ENCODE assay signal across 11 mouse cellular contexts in the genomic region with DNA sequence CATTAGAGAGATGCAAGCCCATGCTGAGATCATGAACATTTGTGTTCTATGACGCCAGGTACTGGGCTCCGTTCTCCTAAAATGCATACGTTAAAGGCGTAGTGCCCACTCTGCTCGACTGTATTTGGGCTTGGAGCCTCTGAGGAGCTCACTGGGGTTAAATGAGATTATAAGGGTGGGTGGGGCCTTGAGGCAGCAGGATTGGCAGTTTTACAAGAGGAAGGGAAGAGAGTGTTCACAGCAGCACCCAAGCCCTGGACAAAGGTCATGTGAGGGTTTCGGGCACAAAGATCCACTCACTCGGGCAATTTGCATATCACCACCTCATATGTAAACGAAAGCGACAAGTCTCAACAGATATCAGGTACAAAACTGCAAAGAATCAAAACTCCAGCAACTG. TPM values are rescaled to one million over a fixed set of nuclear protein-coding genes. Genes with fewer than 3 reads are reported as not detected.
DNase-seq lines count a peak whose midpoint lies in the region; ATAC-seq and TF ChIP-seq lines count a peak whose summit lies in the region.
"Had no signal": no experiment of that assay in that cellular context is flagged by ENCODE, and none has a peak within 500 bp of the region (broad histone marks: within the 10 kb centered on the region; RNA-seq: fewer than 3 reads in every experiment).

No protein-coding gene starts in this region.

- no peak for TF ChIP-seq POLR2A in heart, adult 2 months (IDR thresholded peaks at IDR 0.05; ENCODE audit: insufficient read depth, low read depth, low read length)
- no peak for TF ChIP-seq POLR2A in cerebellum, adult 2 months (IDR thresholded peaks at IDR 0.05; ENCODE audit: borderline replicate concordance, insufficient read depth, low read length)

- no peaks in the 10 kb centered on the region for H3K27me3 ChIP-seq in heart, adult 2 months (ENCODE audit: control insufficient read depth, insufficient read depth, low read length)
- no peaks in the 10 kb centered on the region for H3K27me3 ChIP-seq in heart, embryonic 11.5 days (ENCODE audit: control insufficient read depth, insufficient read depth, low read length)
- H3K27me3 ChIP-seq in midbrain, embryonic 15.5 days (replicated peaks) = no peaks in the 10 kb centered on the region
- no peaks in the 10 kb centered on the region for H3K27me3 ChIP-seq in midbrain, embryonic 11.5 days (ENCODE audit: control insufficient read depth, insufficient read depth, low read length)
- H3K27me3 ChIP-seq in liver, embryonic 15.5 days = no peaks in the 10 kb centered on the region
- no peaks in the 10 kb centered on the region for H3K27me3 ChIP-seq in hindbrain, embryonic 12.5 days
- H3K27me3 ChIP-seq in cerebellum, adult 2 months (ENCODE audit: control insufficient read depth, insufficient read depth, low read length) = no peaks in the 10 kb centered on the region
- H3K27me3 ChIP-seq: limb, embryonic 15.5 days had no signal

- ATAC-seq in heart, embryonic 11.5 days (replicated peaks; ENCODE audit: insufficient number of reproducible peaks, low FRiP score, low TSS enrichment) = no peak
- 0 out of 2 replicates have a peak, but pooled peaks have one; percentile 7 for ATAC-seq in midbrain, embryonic 15.5 days (replicated peaks)
- ATAC-seq in midbrain, embryonic 11.5 days (ENCODE audit: low FRiP score) = no peak
- ATAC-seq in liver, embryonic 15.5 days (ENCODE audit: insufficient read depth) = peak; percentile 23; the same call in 1 of the 2 replicates
- ATAC-seq in hindbrain, embryonic 12.5 days (ENCODE audit: low FRiP score) = no peak

- no peak overlapping the region for H3K4me2 ChIP-seq in heart, embryonic 11.5 days
- H3K4me2 ChIP-seq in midbrain, embryonic 15.5 days = no peak overlapping the region
- no peak overlapping the region for H3K4me2 ChIP-seq in midbrain, embryonic 11.5 days
- no peak overlapping the region for H3K4me2 ChIP-seq in liver, embryonic 15.5 days
- H3K4me2 ChIP-seq in hindbrain, embryonic 12.5 days (replicated peaks) = no peak overlapping the region
- H3K4me2 ChIP-seq: limb, embryonic 15.5 days had no signal

- TF ChIP-seq CTCF in heart, adult 2 months (IDR thresholded peaks at IDR 0.05) = no peak
- TF ChIP-seq CTCF in cerebellum, adult 2 months (IDR thresholded peaks at IDR 0.05; ENCODE audit: borderline replicate concordance, insufficient read depth, low read depth, low read length) = no peak

- peak in 1 of 2 experiments; percentile 43 for DNase-seq in heart, adult 2 months
- no peak for DNase-seq in midbrain, embryonic 11.5 days (ENCODE audit: low spot score, missing footprints)
- no peak for DNase-seq in left cerebral cortex, adult 11 months (ENCODE audit: low spot score)
- DNase-seq in cerebellum, adult 2 months = no peak
- DNase-seq: retina, postnatal 1 day had no signal

- H3K4me3 ChIP-seq in heart, adult 2 months = no peak overlapping the region
- no peak overlapping the region for H3K4me3 ChIP-seq in heart, embryonic 11.5 days (ENCODE audit: low read depth, low read length)
- H3K4me3 ChIP-seq in midbrain, embryonic 15.5 days = no peak overlapping the region
- no peak overlapping the region for H3K4me3 ChIP-seq in midbrain, embryonic 11.5 days (ENCODE audit: low read depth, low read length)
- H3K4me3 ChIP-seq in liver, embryonic 15.5 days (replicated peaks) = no peak overlapping the region
- no peak overlapping the region for H3K4me3 ChIP-seq in hindbrain, embryonic 12.5 days
- H3K4me3 ChIP-seq in cerebellum, adult 2 months (replicated peaks; ENCODE audit: insufficient read depth, low read depth, low read length) = no peak overlapping the region
- H3K4me3 ChIP-seq: erythroblast, embryonic 14.5 days; limb, embryonic 15.5 days had no signal

- WGBS in heart, adult 2 months = 38% methylated on average over 9 of the region's 9 CpGs
- WGBS in heart, embryonic 11.5 days (ENCODE audit: insufficient replicate concordance) = 65% methylated on average over 9 of the region's 9 CpGs
- WGBS in midbrain, embryonic 15.5 days = 75% methylated on average over 9 of the region's 9 CpGs
- WGBS in midbrain, embryonic 11.5 days = 84% methylated on average over 9 of the region's 9 CpGs
- 57% methylated on average over 9 of the region's 9 CpGs for WGBS in liver, embryonic 15.5 days (ENCODE audit: insufficient replicate concordance)
- WGBS in hindbrain, embryonic 12.5 days = 84% methylated on average over 9 of the region's 9 CpGs
- 54% methylated on average over 9 of the region's 9 CpGs for WGBS in cerebellum, adult 2 months

- peaks cover 38% of the 10 kb centered on the region for H3K4me1 ChIP-seq in heart, adult 2 months (ENCODE audit: control insufficient read depth, insufficient read depth, low read length)
- peaks cover 25% of the 10 kb centered on the region for H3K4me1 ChIP-seq in heart, embryonic 11.5 days (ENCODE audit: control insufficient read depth, insufficient read depth, low read length)
- peaks cover 25% of the 10 kb centered on the region; the same call in 1 of the 2 replicates for H3K4me1 ChIP-seq in midbrain, embryonic 15.5 days
- H3K4me1 ChIP-seq in midbrain, embryonic 11.5 days (ENCODE audit: control insufficient read depth, insufficient read depth, low read length) = no peaks in the 10 kb centered on the region
- peaks cover 56% of the 10 kb centered on the region for H3K4me1 ChIP-seq in liver, embryonic 15.5 days (replicated peaks)
- peaks cover 13% of the 10 kb centered on the region for H3K4me1 ChIP-seq in hindbrain, embryonic 12.5 days
- H3K4me1 ChIP-seq in cerebellum, adult 2 months (ENCODE audit: control insufficient read depth, insufficient read depth, low read length) = peaks cover 41% of the 10 kb centered on the region

- no peak overlapping the region for H3K9ac ChIP-seq in heart, adult 2 months (ENCODE audit: low read depth, low read length)
- H3K9ac ChIP-seq in heart, embryonic 11.5 days (ENCODE audit: low read depth, low read length) = no peak overlapping the region
- H3K9ac ChIP-seq in midbrain, embryonic 15.5 days = no peak overlapping the region
- no peak overlapping the region for H3K9ac ChIP-seq in midbrain, embryonic 11.5 days (ENCODE audit: low read length)
- no peak overlapping the region for H3K9ac ChIP-seq in liver, embryonic 15.5 days
- no peak overlapping the region for H3K9ac ChIP-seq in hindbrain, embryonic 12.5 days
- H3K9ac ChIP-seq: limb, embryonic 15.5 days had no signal

- peak overlapping the region; percentile 51 for H3K27ac ChIP-seq in heart, adult 2 months
- H3K27ac ChIP-seq in heart, embryonic 11.5 days (ENCODE audit: low read depth, low read length) = no peak overlapping the region
- H3K27ac ChIP-seq in midbrain, embryonic 15.5 days = no peak overlapping the region
- H3K27ac ChIP-seq in midbrain, embryonic 11.5 days (ENCODE audit: low read depth, low read length) = no peak overlapping the region
- no peak overlapping the region for H3K27ac ChIP-seq in liver, embryonic 15.5 days (replicated peaks)
- no peak overlapping the region for H3K27ac ChIP-seq in hindbrain, embryonic 12.5 days
- H3K27ac ChIP-seq in cerebellum, adult 2 months (ENCODE audit: insufficient read depth, low read length) = no peak overlapping the region
- H3K27ac ChIP-seq: limb, embryonic 15.5 days had no signal

- peaks cover 14% of the 10 kb centered on the region for H3K36me3 ChIP-seq in heart, adult 2 months (ENCODE audit: control insufficient read depth, insufficient read depth, low read length)
- H3K36me3 ChIP-seq in heart, embryonic 11.5 days (ENCODE audit: control insufficient read depth, insufficient read depth, low read length) = 0 out of 2 replicates have a peak, but pooled peaks cover 7% of the 10 kb centered on the region
- H3K36me3 ChIP-seq in midbrain, embryonic 15.5 days (replicated peaks) = peaks cover 18% of the 10 kb centered on the region
- peaks cover 10% of the 10 kb centered on the region; the same call in 1 of the 2 replicates for H3K36me3 ChIP-seq in midbrain, embryonic 11.5 days (ENCODE audit: control insufficient read depth, insufficient read depth, low read length)
- no peaks in the 10 kb centered on the region for H3K36me3 ChIP-seq in liver, embryonic 15.5 days (replicated peaks)
- peaks cover 47% of the 10 kb centered on the region for H3K36me3 ChIP-seq in hindbrain, embryonic 12.5 days

- H3K79me2 ChIP-seq in heart, adult 2 months (replicated peaks; ENCODE audit: control insufficient read depth, insufficient read depth, low read length) = peaks cover 9% of the 10 kb centered on the region

- 0 out of 2 replicates have a peak, but pooled peaks have one; percentile 47 for TF ChIP-seq EP300 in heart, adult 2 months (IDR thresholded peaks at IDR 0.05; ENCODE audit: insufficient read depth, low read depth, low read length)

- intact Hi-C loops in heart, adult 2 months (cut with DNase I) = no loop called here

- no peaks in the 10 kb centered on the region for H3K9me3 ChIP-seq in heart, embryonic 11.5 days (replicated peaks; ENCODE audit: control insufficient read depth, low read length)
- no peaks in the 10 kb centered on the region for H3K9me3 ChIP-seq in midbrain, embryonic 15.5 days
- H3K9me3 ChIP-seq in midbrain, embryonic 11.5 days (ENCODE audit: control insufficient read depth, low read length) = no peaks in the 10 kb centered on the region
- H3K9me3 ChIP-seq in liver, embryonic 15.5 days (replicated peaks) = no peaks in the 10 kb centered on the region
- H3K9me3 ChIP-seq in hindbrain, embryonic 12.5 days (replicated peaks) = no peaks in the 10 kb centered on the region
- H3K9me3 ChIP-seq: limb, embryonic 15.5 days had no signal

RNA-seq across cellular contexts. Expression of gene Smad1, which starts 26.8 kb away (rescaled TPM):
- 10 to 100 TPM; 12.7 to 14.0 TPM for total RNA-seq in heart, adult 2 months (2021)
- polyA plus RNA-seq in heart, adult 2 months (2012; rRNA removed) = 18.0 and 18.7 TPM in 2 replicates
- 23.0 and 26.2 TPM in 2 replicates for polyA plus RNA-seq in heart, embryonic 11.5 days (2014; fragmentation: Nextera tagmentation; extraction: Ambion mirVana)
- 64.4 and 65.9 TPM in 2 replicates for polyA plus RNA-seq in midbrain, embryonic 15.5 days (2015; fragmentation: Nextera tagmentation; extraction: Ambion mirVana)
- 55.5 and 63.1 TPM in 2 replicates for polyA plus RNA-seq in midbrain, embryonic 11.5 days (2014; fragmentation: Nextera tagmentation; extraction: Ambion mirVana)
- 6.1 and 6.4 TPM in 2 replicates for polyA plus RNA-seq in liver, embryonic 15.5 days (2015; fragmentation: Nextera tagmentation; extraction: Ambion mirVana)
- polyA plus RNA-seq in hindbrain, embryonic 12.5 days (2016; fragmentation: Nextera tagmentation; extraction: Ambion mirVana) = 76.9 and 82.3 TPM in 2 replicates
- polyA plus RNA-seq in cerebellum, adult 2 months (2012; rRNA removed) = 29.1 and 29.5 TPM in 2 replicates

Comparison
In these comparisons a context has a peak if more than half of its experiments do, and no peak if none do; other contexts are left out.
1. ATAC-seq: peak in midbrain, embryonic 15.5 days (single experiment) and liver, embryonic 15.5 days (single experiment); none in heart, embryonic 11.5 days (single experiment), midbrain, embryonic 11.5 days (single experiment) and hindbrain, embryonic 12.5 days (single experiment).